Mouse (Mus musculus) stomach, postnatal 0 days (tissue): ENCODE measurements around the gene Dlgap1. TPM values are rescaled to one million over a fixed set of nuclear protein-coding genes. Genes with fewer than 3 reads are reported as not detected.

Experiments used
- ATAC-seq: fragments of 200-750 bp; cut with Nextera tagmentation; 2 replicates; pipeline ENCODE4 v1.8.0; 2017; ENCODE audit not compliant: low FRiP score, low TSS enrichment
- DNase-seq: peaks from one replicate; pipeline ENCODE4 v3.0.0-alpha.2; 2016; ENCODE audit warnings: low spot score
- H3K27ac ChIP-seq: fragments of 300-500 bp; sonication (generic); replicated peaks from 2 replicates; pipeline ENCODE4 v1.5.1; 2014; ENCODE audit warnings: mild to moderate bottlenecking, control low read depth
- H3K27me3 ChIP-seq: fragments of 300-500 bp; sonication (generic); 2 replicates; pipeline ENCODE4 v1.6.1; 2014; ENCODE audit warnings: low read length; ENCODE audit not compliant: control insufficient read depth, insufficient read depth
- H3K36me3 ChIP-seq: fragments of 300-500 bp; sonication (generic); 2 replicates; pipeline ENCODE4 v1.6.1; 2014; ENCODE audit warnings: low read length, mixed read lengths; ENCODE audit not compliant: control insufficient read depth, insufficient read depth
- H3K4me1 ChIP-seq: fragments of 300-500 bp; sonication (generic); replicated peaks from 2 replicates; pipeline ENCODE4 v1.6.1; 2014; ENCODE audit warnings: antibody characterized with exemption; ENCODE audit not compliant: control insufficient read depth, insufficient read depth
- H3K4me2 ChIP-seq: fragments of 300-500 bp; sonication (generic); replicated peaks from 2 replicates; pipeline ENCODE4 v1.6.1; 2014; ENCODE audit warnings: low read depth, mild to moderate bottlenecking, control low read depth, moderate library complexity
- H3K4me3 ChIP-seq: fragments of 300-500 bp; sonication (generic); 2 replicates; pipeline ENCODE4 v1.5.1; 2014; ENCODE audit warnings: low read depth, low read length, control low read depth
- H3K9ac ChIP-seq: fragments of 300-500 bp; sonication (generic); 2 replicates; pipeline ENCODE4 v1.6.1; 2014; ENCODE audit warnings: mild to moderate bottlenecking, low read length, control low read depth, mixed read lengths
- H3K9me3 ChIP-seq: fragments of 300-500 bp; sonication (generic); 2 replicates; pipeline ENCODE4 v1.6.1; 2016; ENCODE audit warnings: low read length; ENCODE audit not compliant: control insufficient read depth
- CTCF ChIP-seq: IDR thresholded peaks from 2 replicates; pipeline ENCODE4 v1.5.1; 2016; ENCODE audit warnings: antibody characterized with exemption, low read depth, mild to moderate bottlenecking, moderate library complexity
- EP300 ChIP-seq: optimal IDR thresholded peaks from 2 replicates; pipeline ENCODE3; 2016; ENCODE audit warnings: antibody characterized with exemption
- WGBS: fragments of 180-500 bp; shearing (Covaris S2); extraction: QIAGEN DNeasy Blood & Tissue Kit; methylation state at CpG from one replicate; pipeline ENCODE4 v1.1.7; 2014; 5-methylcytosine and 5-hydroxymethylcytosine counted together
- polyA plus RNA-seq: library from polyadenylated mRNA; unstranded; fragments of >200 nt; fragmentation: Nextera tagmentation; extraction: Ambion mirVana; gene quantifications from 2 replicates; pipeline ENCODE4 v1.2.1, GENCODE M21; 2015

Dlgap1 gene
- polyA plus RNA-seq, 1 experiment from 2014 or later: 1.6 TPM

GRCm38 (mm10) chr17:70020376-70020775 is 51.5 kb downstream of the Dlgap1 start:
- Histone ChIP-seq H3K4me2 (no peak overlapping the region), H3K27ac (no peak overlapping the region), H3K27me3 (no peaks in the 10 kb centered on the region), H3K9ac (no peak overlapping the region), H3K4me3 (no peak overlapping the region), H3K4me1 (no peaks in the 10 kb centered on the region), H3K9me3 (no peaks in the 10 kb centered on the region), H3K36me3 (no peaks in the 10 kb centered on the region)
- no peak for TF ChIP-seq CTCF
- TF ChIP-seq EP300: no peak
- ATAC-seq (no peak), DNase-seq (no peak)
- WGBS: 71% methylated on average over 4 of the region's 4 CpGs

- DNase-seq (no peak), ATAC-seq (no peak)
- H3K4me1 ChIP-seq: no peaks in the 10 kb centered on the region
- no peak overlapping the region for H3K4me3 ChIP-seq
- no peaks in the 10 kb centered on the region for H3K27me3 ChIP-seq
- 70% methylated on average over 2 of the region's 2 CpGs for WGBS
- no peak overlapping the region for H3K9ac ChIP-seq
- H3K9me3 ChIP-seq: no peaks in the 10 kb centered on the region
- no peak overlapping the region for H3K27ac ChIP-seq
- H3K4me2 ChIP-seq: no peak overlapping the region
- TF ChIP-seq EP300 (no peak), CTCF (no peak)
- no peaks in the 10 kb centered on the region for H3K36me3 ChIP-seq
These were observed 53.7 kb downstream of the Dlgap1 start for GRCm38 (mm10) chr17:70022618-70023017.

DNA sequence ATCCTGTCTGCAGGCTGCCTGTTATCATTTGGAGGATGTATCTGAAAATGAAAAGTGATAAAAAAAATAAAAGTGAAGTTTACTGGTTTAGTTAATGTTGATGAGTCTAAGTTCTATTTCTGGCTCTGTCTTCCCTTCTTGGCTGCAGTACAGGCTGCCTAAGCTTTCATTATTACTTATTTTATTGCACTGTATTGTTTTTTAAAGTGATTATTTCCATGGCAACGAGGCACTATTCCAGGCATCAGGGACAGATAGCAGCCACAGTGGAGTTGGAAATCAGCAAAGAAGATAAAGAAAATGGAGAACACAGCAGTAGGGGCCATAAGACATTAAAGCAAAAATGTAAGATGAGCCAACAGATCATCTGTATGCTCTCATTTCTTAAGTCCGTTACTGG is 66.0 kb downstream of the Dlgap1 start:
- Histone ChIP-seq H3K4me3 (no peak overlapping the region), H3K4me1 (no peaks in the 10 kb centered on the region), H3K36me3 (no peaks in the 10 kb centered on the region), H3K9me3 (no peaks in the 10 kb centered on the region), H3K27ac (no peak overlapping the region), H3K4me2 (no peak overlapping the region), H3K9ac (no peak overlapping the region), H3K27me3 (no peaks in the 10 kb centered on the region)
- ATAC-seq (no peak), DNase-seq (no peak)
- TF ChIP-seq EP300 (no peak), CTCF (no peak)
- WGBS: 43% methylated on average over 2 of the region's 2 CpGs

DNA sequence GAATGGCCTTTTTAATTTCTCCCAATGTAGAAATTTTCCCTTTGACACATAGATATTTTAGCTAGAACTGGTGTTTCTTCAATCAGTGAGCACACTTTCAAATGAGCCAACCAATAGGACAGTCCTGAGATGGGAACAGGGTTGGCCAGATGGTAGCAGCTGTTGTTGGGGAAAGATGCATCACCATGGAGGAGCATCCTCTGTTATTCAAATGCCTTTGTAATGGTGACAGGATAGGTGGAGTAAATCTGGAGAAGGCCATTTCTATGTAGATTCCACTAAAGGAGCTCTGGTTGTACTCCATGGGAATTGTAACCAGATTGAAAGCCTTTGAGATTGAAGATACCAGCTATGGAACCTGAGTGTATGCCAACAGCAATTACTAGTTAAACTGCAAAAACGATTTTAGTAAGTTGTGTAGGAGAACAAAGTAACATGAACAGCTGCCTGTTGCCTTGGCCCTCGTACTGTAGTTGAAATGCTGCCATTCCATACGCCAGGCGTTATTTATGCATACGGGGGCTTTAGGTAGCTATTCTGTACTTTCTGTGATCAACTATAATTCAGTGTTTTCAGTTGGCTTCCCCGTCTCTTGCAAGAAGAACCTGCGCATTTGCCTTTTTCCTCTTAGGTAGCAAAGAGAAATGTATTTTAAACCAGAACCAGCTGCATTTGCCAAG is 72.0 kb downstream of the Dlgap1 start:
- 52% methylated on average over 7 of the region's 7 CpGs for WGBS
- no peak for TF ChIP-seq EP300
- TF ChIP-seq CTCF: no peak
- Histone ChIP-seq H3K36me3 (no peaks in the 10 kb centered on the region), H3K9me3 (no peaks in the 10 kb centered on the region), H3K27ac (no peak overlapping the region), H3K27me3 (no peaks in the 10 kb centered on the region), H3K9ac (no peak overlapping the region), H3K4me3 (no peak overlapping the region), H3K4me1 (no peaks in the 10 kb centered on the region), H3K4me2 (no peak overlapping the region)
- ATAC-seq (no peak), DNase-seq (no peak)

GRCm38 (mm10) chr17:70068281-70068680 is 99.4 kb downstream of the Dlgap1 start:
- Histone ChIP-seq H3K36me3 (no peaks in the 10 kb centered on the region), H3K27me3 (no peaks in the 10 kb centered on the region), H3K4me1 (no peaks in the 10 kb centered on the region), H3K27ac (no peak overlapping the region), H3K9ac (no peak overlapping the region), H3K4me3 (no peak overlapping the region), H3K9me3 (no peaks in the 10 kb centered on the region), H3K4me2 (no peak overlapping the region)
- no peak for ATAC-seq
- WGBS: 81% methylated on average over 6 of the region's 6 CpGs
- no peak for TF ChIP-seq EP300
- DNase-seq: no peak

- no peak for TF ChIP-seq EP300
- TF ChIP-seq CTCF: no peak
- WGBS: 54% methylated on average over 2 of the region's 2 CpGs
These were observed 103.2 kb downstream of the Dlgap1 start for GRCm38 (mm10) chr17:70072066-70072465.

More at GRCm38 (mm10) chr17:70072066-70072465, 103.2 kb downstream of the Dlgap1 start:
- Histone ChIP-seq H3K36me3 (no peaks in the 10 kb centered on the region), H3K27me3 (no peaks in the 10 kb centered on the region), H3K9ac (no peak overlapping the region), H3K4me3 (no peak overlapping the region), H3K4me2 (no peak overlapping the region), H3K9me3 (no peaks in the 10 kb centered on the region), H3K27ac (no peak overlapping the region), H3K4me1 (no peaks in the 10 kb centered on the region)
- ATAC-seq (no peak), DNase-seq (no peak)
